Comparison of ENCODE assay signal across 9 mouse cellular contexts in the genomic region with DNA sequence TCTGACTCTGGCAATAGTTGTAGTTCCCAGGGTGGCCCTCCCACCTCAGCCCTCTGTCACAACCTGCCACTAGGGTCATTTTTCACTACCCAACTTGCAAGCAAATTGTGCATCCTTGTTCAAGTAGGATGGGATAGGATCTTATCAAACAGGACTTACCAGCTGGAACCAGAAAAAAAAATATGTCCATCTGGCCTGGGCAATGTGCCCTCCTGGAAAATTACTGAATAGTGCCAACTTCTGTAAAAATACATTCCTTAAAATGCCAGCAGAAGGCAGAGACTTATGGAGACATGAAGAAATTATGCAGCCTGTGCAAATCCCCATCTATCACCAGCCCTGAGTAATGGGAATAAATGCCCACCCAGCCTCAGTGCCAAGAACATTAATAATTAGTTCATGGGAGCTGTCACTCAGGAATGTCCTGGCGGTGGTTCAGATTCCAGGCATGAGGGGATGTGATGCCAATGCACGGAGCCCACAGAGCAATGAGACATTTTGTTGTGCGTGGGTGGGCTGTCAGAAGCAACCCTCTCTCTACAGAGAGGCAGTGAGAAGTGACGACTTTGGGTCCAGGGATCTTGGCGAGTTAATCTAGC.
DNase-seq lines count a peak whose midpoint lies in the region; ATAC-seq and TF ChIP-seq lines count a peak whose summit lies in the region.
"Had no signal": no experiment of that assay in that cellular context is flagged by ENCODE, and none has a peak within 500 bp of the region (broad histone marks: within the 10 kb centered on the region; RNA-seq: fewer than 3 reads in every experiment).

No protein-coding gene starts in this region.

- no peaks in the 10 kb centered on the region for H3K9me3 ChIP-seq in neural tube, embryonic 15.5 days (replicated peaks)
- H3K9me3 ChIP-seq: intestine, embryonic 15.5 days had no signal

- TF ChIP-seq CTCF in brain, embryonic 14.5 days (IDR thresholded peaks at IDR 0.05; ENCODE audit: borderline replicate concordance, extremely low read depth, insufficient read depth, insufficient read length), result no peak

- H3K4me1 ChIP-seq in neural tube, embryonic 15.5 days, result no peaks in the 10 kb centered on the region
- H3K4me1 ChIP-seq: intestine, embryonic 15.5 days had no signal

- WGBS in neural tube, embryonic 15.5 days, result 65% methylated on average over 5 of the region's 5 CpGs

- no peak for ATAC-seq in neural tube, embryonic 15.5 days (ENCODE audit: low FRiP score)
- ATAC-seq: intestine, embryonic 15.5 days had no signal

- no peaks in the 10 kb centered on the region for H3K27me3 ChIP-seq in neural tube, embryonic 15.5 days (replicated peaks)
- H3K27me3 ChIP-seq: intestine, embryonic 15.5 days had no signal

- no peak overlapping the region for H3K27ac ChIP-seq in neural tube, embryonic 15.5 days (replicated peaks)
- H3K27ac ChIP-seq: intestine, embryonic 15.5 days had no signal

- DNase-seq in adrenal gland, adult (ENCODE audit: inconsistent age in 2 of 2, low spot score in 1 of 2), result peak; percentile 19 to 49
- DNase-seq in adrenal gland, postnatal 4 days (ENCODE audit: low spot score in 2 of 2), result no peak
- DNase-seq in brain, embryonic 14.5 days (ENCODE audit: low read depth), result peak; percentile 79
- peak; percentile 55 to 58 for DNase-seq in frontal cortex, postnatal 14 days (ENCODE audit: low spot score in 2 of 2)
- DNase-seq in left cerebral cortex, postnatal 14 days (ENCODE audit: low spot score in 2 of 2), result peak; percentile 70 to 88
- DNase-seq in gastrocnemius, adult 8-10 months (ENCODE audit: low spot score in 2 of 2), result no peak
- DNase-seq in gastrocnemius, postnatal 36 days, result no peak

- no peak overlapping the region for H3K9ac ChIP-seq in neural tube, embryonic 15.5 days (replicated peaks)
- H3K9ac ChIP-seq: intestine, embryonic 15.5 days had no signal

- H3K4me3 ChIP-seq in neural tube, embryonic 15.5 days (replicated peaks), result no peak overlapping the region
- H3K4me3 ChIP-seq: intestine, embryonic 15.5 days had no signal

- intact Hi-C loops in left cerebral cortex, postnatal 14 days (cut with DNase I), result no loop called here
- intact Hi-C loops in gastrocnemius, postnatal 36 days (cut with DNase I), result no loop called here

- no peak for TF ChIP-seq POLR2A in brain, embryonic 14.5 days (IDR thresholded peaks at IDR 0.05; ENCODE audit: borderline replicate concordance, extremely low read depth, insufficient read depth, insufficient read length, poor library complexity, severe bottlenecking)

- H3K4me2 ChIP-seq in neural tube, embryonic 15.5 days, result no peak overlapping the region
- H3K4me2 ChIP-seq: intestine, embryonic 15.5 days had no signal

- no peaks in the 10 kb centered on the region for H3K36me3 ChIP-seq in neural tube, embryonic 15.5 days
- H3K36me3 ChIP-seq: intestine, embryonic 15.5 days had no signal

Comparison
In these comparisons a context has a peak if more than half of its experiments do, and no peak if none do; other contexts are left out.
1. DNase-seq: peak in adrenal gland, adult (2 of 2), brain, embryonic 14.5 days (single experiment), frontal cortex, postnatal 14 days (2 of 2) and left cerebral cortex, postnatal 14 days (2 of 2); none in adrenal gland, postnatal 4 days (0 of 2), gastrocnemius, adult 8-10 months (0 of 2) and gastrocnemius, postnatal 36 days (0 of 2).